Comparison of ENCODE assay signal across 15 mouse cellular contexts in the genomic region with DNA sequence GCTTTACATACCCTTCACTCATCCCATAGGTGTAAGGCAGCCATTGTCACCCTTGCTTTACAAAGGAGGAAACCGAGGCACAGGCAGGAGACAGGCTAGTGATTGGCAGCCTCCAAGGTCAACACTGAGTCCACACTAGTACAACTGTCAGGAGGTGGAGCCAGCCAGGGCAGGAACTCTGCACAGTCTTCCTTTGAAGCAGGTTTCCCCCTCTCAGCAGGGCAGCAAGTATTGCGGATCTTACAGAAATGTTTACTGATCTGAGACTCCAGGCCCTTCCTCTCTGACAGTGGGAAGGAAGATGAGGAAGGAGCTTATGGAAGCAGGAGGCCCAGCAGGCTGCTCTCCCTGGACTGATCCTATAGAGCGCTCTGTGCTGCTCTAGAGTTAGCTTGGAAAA.
DNase-seq lines count a peak whose midpoint lies in the region; ATAC-seq and TF ChIP-seq lines count a peak whose summit lies in the region.
"Had no signal": no experiment of that assay in that cellular context is flagged by ENCODE, and none has a peak within 500 bp of the region (broad histone marks: within the 10 kb centered on the region; RNA-seq: fewer than 3 reads in every experiment).

No protein-coding gene starts in this region.

- H3K27ac ChIP-seq in kidney, embryonic 15.5 days, result peak overlapping the region; percentile 68; the same call in 1 of the 2 replicates
- no peak overlapping the region for H3K27ac ChIP-seq in kidney, adult 2 months (ENCODE audit: insufficient read depth, low read depth, low read length)
- peak overlapping the region; percentile 73 for H3K27ac ChIP-seq in bone marrow, adult 2 months (ENCODE audit: control insufficient read depth, insufficient read depth, low read depth, low read length, poor library complexity)
- H3K27ac ChIP-seq in thymus, adult 2 months (ENCODE audit: control insufficient read depth, insufficient read depth, low read length), result peak overlapping the region; percentile 86
- no peak overlapping the region for H3K27ac ChIP-seq in midbrain, embryonic 11.5 days (ENCODE audit: low read depth, low read length)
- H3K27ac ChIP-seq in hindbrain, embryonic 10.5 days, result no peak overlapping the region
- H3K27ac ChIP-seq: layer of hippocampus, adult 2 months; left cerebral cortex, adult 2 months; limb, embryonic 12.5 days; midbrain, embryonic 15.5 days had no signal

- ATAC-seq in kidney, embryonic 15.5 days (replicated peaks; ENCODE audit: low FRiP score), result 0 out of 2 replicates have a peak, but pooled peaks have one; percentile 43
- ATAC-seq in midbrain, embryonic 11.5 days (ENCODE audit: low FRiP score), result no peak
- ATAC-seq: midbrain, embryonic 15.5 days had no signal

- H3K4me2 ChIP-seq in kidney, embryonic 15.5 days, result no peak overlapping the region
- no peak overlapping the region for H3K4me2 ChIP-seq in midbrain, embryonic 11.5 days
- H3K4me2 ChIP-seq: heart, embryonic 11.5 days; limb, embryonic 12.5 days; midbrain, embryonic 15.5 days had no signal

- 81% methylated on average over 3 of the region's 3 CpGs for WGBS in kidney, embryonic 15.5 days
- 84% methylated on average over 3 of the region's 3 CpGs for WGBS in kidney, adult 2 months
- 42% methylated on average over 3 of the region's 3 CpGs for WGBS in bone marrow, adult 2 months
- 46% methylated on average over 3 of the region's 3 CpGs for WGBS in thymus, adult 2 months
- WGBS in midbrain, embryonic 11.5 days, result 78% methylated on average over 3 of the region's 3 CpGs
- WGBS in hindbrain, embryonic 10.5 days, result 79% methylated on average over 3 of the region's 3 CpGs

- peaks cover 17% of the 10 kb centered on the region for H3K4me1 ChIP-seq in kidney, embryonic 15.5 days
- H3K4me1 ChIP-seq in kidney, adult 2 months (ENCODE audit: control insufficient read depth, insufficient read depth, low read length), result no peaks in the 10 kb centered on the region
- peaks cover 7% of the 10 kb centered on the region for H3K4me1 ChIP-seq in bone marrow, adult 2 months (ENCODE audit: control insufficient read depth, insufficient read depth, low read length)
- H3K4me1 ChIP-seq in thymus, adult 2 months (replicated peaks; ENCODE audit: control insufficient read depth, insufficient read depth, low read length), result peaks cover 20% of the 10 kb centered on the region
- no peaks in the 10 kb centered on the region for H3K4me1 ChIP-seq in midbrain, embryonic 11.5 days (ENCODE audit: control insufficient read depth, insufficient read depth, low read length)
- peaks cover 19% of the 10 kb centered on the region for H3K4me1 ChIP-seq in hindbrain, embryonic 10.5 days (replicated peaks)
- H3K4me1 ChIP-seq: midbrain, embryonic 15.5 days had no signal

- no peak for TF ChIP-seq POLR2A in kidney, adult 2 months (IDR thresholded peaks at IDR 0.05; ENCODE audit: low read depth, low read length)
- TF ChIP-seq POLR2A in bone marrow, adult 2 months (IDR thresholded peaks at IDR 0.05; ENCODE audit: borderline replicate concordance, control insufficient read depth, low read depth, low read length), result no peak
- TF ChIP-seq POLR2A in thymus, adult 2 months (IDR thresholded peaks at IDR 0.05; ENCODE audit: control insufficient read depth, extremely low read depth, insufficient read depth, low read length, poor library complexity), result no peak

- H3K4me3 ChIP-seq in kidney, embryonic 15.5 days (replicated peaks), result no peak overlapping the region
- no peak overlapping the region for H3K4me3 ChIP-seq in kidney, adult 2 months (ENCODE audit: insufficient read depth, low read depth, low read length)
- no peak overlapping the region for H3K4me3 ChIP-seq in bone marrow, adult 2 months (replicated peaks; ENCODE audit: control insufficient read depth, low read depth, low read length)
- no peak overlapping the region for H3K4me3 ChIP-seq in thymus, adult 2 months (ENCODE audit: control insufficient read depth, insufficient read depth, low read length)
- no peak overlapping the region for H3K4me3 ChIP-seq in midbrain, embryonic 11.5 days (ENCODE audit: low read depth, low read length)
- no peak overlapping the region for H3K4me3 ChIP-seq in hindbrain, embryonic 10.5 days
- H3K4me3 ChIP-seq: layer of hippocampus, adult 2 months; left cerebral cortex, adult 2 months; limb, embryonic 12.5 days; midbrain, embryonic 15.5 days had no signal

- no peaks in the 10 kb centered on the region for H3K36me3 ChIP-seq in kidney, embryonic 15.5 days
- H3K36me3 ChIP-seq in kidney, adult 2 months (ENCODE audit: control insufficient read depth, insufficient read depth, low read length), result no peaks in the 10 kb centered on the region
- H3K36me3 ChIP-seq in thymus, adult 2 months (ENCODE audit: control insufficient read depth, insufficient read depth, low read length), result no peaks in the 10 kb centered on the region
- H3K36me3 ChIP-seq in midbrain, embryonic 11.5 days (ENCODE audit: control insufficient read depth, insufficient read depth, low read length), result no peaks in the 10 kb centered on the region
- no peaks in the 10 kb centered on the region for H3K36me3 ChIP-seq in hindbrain, embryonic 10.5 days
- H3K36me3 ChIP-seq: limb, embryonic 12.5 days; midbrain, embryonic 15.5 days had no signal

- no peak overlapping the region for H3K9ac ChIP-seq in kidney, embryonic 15.5 days
- no peak overlapping the region for H3K9ac ChIP-seq in midbrain, embryonic 11.5 days (ENCODE audit: low read length)
- H3K9ac ChIP-seq: limb, embryonic 12.5 days; midbrain, embryonic 15.5 days had no signal

- H3K27me3 ChIP-seq in kidney, embryonic 15.5 days, result no peaks in the 10 kb centered on the region
- no peaks in the 10 kb centered on the region for H3K27me3 ChIP-seq in kidney, adult 2 months (replicated peaks; ENCODE audit: control insufficient read depth, insufficient read depth, low read length)
- no peaks in the 10 kb centered on the region for H3K27me3 ChIP-seq in thymus, adult 2 months (ENCODE audit: control insufficient read depth, insufficient read depth, low read length)
- no peaks in the 10 kb centered on the region for H3K27me3 ChIP-seq in midbrain, embryonic 11.5 days (ENCODE audit: control insufficient read depth, insufficient read depth, low read length)
- H3K27me3 ChIP-seq in hindbrain, embryonic 10.5 days (ENCODE audit: insufficient read depth, poor library complexity, severe bottlenecking), result no peaks in the 10 kb centered on the region
- H3K27me3 ChIP-seq: limb, embryonic 12.5 days; midbrain, embryonic 15.5 days had no signal

- no peak for DNase-seq in kidney, adult 2 months
- DNase-seq in CD4-positive helper T cell, adult 2 months (ENCODE audit: low read depth, low spot score), result peak; percentile 9
- DNase-seq in thymus, adult 2 months, result peak; percentile 17
- no peak for DNase-seq in midbrain, embryonic 11.5 days (ENCODE audit: low spot score, missing footprints)
- no peak for DNase-seq in hindbrain, embryonic 10.5 days (ENCODE audit: low spot score)
- DNase-seq: cerebellum, adult 11-12 months; gastrocnemius, postnatal 10 days; lung, postnatal 14 days had no signal

- H3K9me3 ChIP-seq in kidney, embryonic 15.5 days (replicated peaks), result no peaks in the 10 kb centered on the region
- H3K9me3 ChIP-seq in midbrain, embryonic 11.5 days (ENCODE audit: control insufficient read depth, low read length), result no peaks in the 10 kb centered on the region
- peaks cover 3% of the 10 kb centered on the region; the same call in 1 of the 2 replicates for H3K9me3 ChIP-seq in hindbrain, embryonic 10.5 days
- H3K9me3 ChIP-seq: limb, embryonic 12.5 days; midbrain, embryonic 15.5 days had no signal

- no peak for TF ChIP-seq CTCF in kidney, adult 2 months (conservative IDR thresholded peaks at IDR 0.05; ENCODE audit: insufficient read depth, insufficient read length, low read depth, low read length)
- TF ChIP-seq CTCF in bone marrow, adult 2 months (IDR thresholded peaks at IDR 0.05; ENCODE audit: control insufficient read depth, insufficient read depth, low read length), result no peak
- TF ChIP-seq CTCF in thymus, adult 2 months (IDR thresholded peaks at IDR 0.05; ENCODE audit: borderline replicate concordance, control insufficient read depth, extremely low read depth, insufficient read depth, low read length, poor library complexity), result no peak

Comparison
In these comparisons a context has a peak if more than half of its experiments do, and no peak if none do; other contexts are left out.
1. H3K27ac ChIP-seq: peak in kidney, embryonic 15.5 days (single experiment), bone marrow, adult 2 months (single experiment) and thymus, adult 2 months (single experiment); none in kidney, adult 2 months (single experiment), midbrain, embryonic 11.5 days (single experiment) and hindbrain, embryonic 10.5 days (single experiment).
2. DNase-seq: peak in CD4-positive helper T cell, adult 2 months (single experiment) and thymus, adult 2 months (single experiment); none in kidney, adult 2 months (single experiment), midbrain, embryonic 11.5 days (single experiment) and hindbrain, embryonic 10.5 days (single experiment).